Mouse (Mus musculus): Measurements from ENCODE around the gene Fgfr3.
A peak's percentile ranks its signal among the peaks of the same experiment; 100 is the strongest.

Gene Fgfr3

DNA sequence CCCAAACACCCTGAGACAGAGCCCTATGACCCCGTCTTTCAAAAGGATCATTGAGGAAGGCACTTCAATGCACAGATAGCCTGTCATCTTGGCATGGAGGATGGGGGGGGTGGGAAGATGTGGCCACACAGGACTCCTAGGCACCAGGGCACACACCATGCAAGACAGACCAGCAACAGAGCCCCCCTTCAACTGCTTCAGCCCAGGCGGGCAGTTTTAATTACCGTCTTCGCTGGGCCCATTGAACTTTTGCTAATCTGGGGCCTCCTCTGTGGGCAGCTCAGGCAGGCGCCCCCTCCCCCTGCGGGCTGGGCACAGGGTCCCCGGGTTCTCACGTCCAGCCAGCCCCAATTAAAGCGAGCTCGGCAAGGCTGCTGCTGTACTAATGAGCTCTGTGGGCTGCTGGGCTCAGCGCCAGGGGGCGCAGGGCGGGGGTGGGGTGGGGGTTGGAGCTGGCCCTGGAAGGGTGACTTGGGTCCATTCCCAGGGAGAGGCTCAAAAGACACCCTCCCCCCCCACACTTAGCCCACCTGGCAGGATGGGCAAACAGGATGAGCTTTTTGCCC lies 23.4 kb upstream of the Fgfr3 start:
- no peak for DNase-seq (ENCODE audit: low read depth, low spot score)

GRCm38 (mm10) chr5:33698669-33699068 lies 22.8 kb upstream of the Fgfr3 start:
- DNase-seq (ENCODE audit: low read depth, low spot score), result no peak

GRCm38 (mm10) chr5:33700010-33700409 lies 21.5 kb upstream of the Fgfr3 start:
- DNase-seq (ENCODE audit: low read depth, low spot score), result no peak

DNA sequence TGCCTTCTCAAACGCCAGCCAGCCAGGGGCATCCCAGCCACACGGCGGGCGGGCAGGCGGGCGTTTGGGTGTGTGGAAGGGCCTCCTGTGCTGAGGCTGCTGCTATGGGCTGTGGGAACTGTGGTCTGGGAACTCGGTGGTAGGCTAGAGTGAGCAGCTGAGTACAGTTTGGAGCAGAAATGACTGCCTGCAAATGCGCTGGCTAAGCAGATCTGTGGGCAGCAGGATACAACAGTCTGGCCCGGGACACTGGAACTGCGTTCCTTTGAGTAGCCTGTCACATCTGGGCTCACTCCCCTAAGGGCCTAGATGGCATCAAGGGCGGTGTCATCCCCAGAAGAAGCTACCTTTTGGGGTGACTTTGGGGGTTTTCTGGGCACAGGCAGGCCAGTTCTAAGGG lies 19.6 kb upstream of the Fgfr3 start:
- DNase-seq (ENCODE audit: low read depth, low spot score), result no peak

- no peak for DNase-seq (ENCODE audit: low read depth, low spot score)
Observed at GRCm38 (mm10) chr5:33703999-33704398, 17.5 kb upstream of the Fgfr3 start.

DNA sequence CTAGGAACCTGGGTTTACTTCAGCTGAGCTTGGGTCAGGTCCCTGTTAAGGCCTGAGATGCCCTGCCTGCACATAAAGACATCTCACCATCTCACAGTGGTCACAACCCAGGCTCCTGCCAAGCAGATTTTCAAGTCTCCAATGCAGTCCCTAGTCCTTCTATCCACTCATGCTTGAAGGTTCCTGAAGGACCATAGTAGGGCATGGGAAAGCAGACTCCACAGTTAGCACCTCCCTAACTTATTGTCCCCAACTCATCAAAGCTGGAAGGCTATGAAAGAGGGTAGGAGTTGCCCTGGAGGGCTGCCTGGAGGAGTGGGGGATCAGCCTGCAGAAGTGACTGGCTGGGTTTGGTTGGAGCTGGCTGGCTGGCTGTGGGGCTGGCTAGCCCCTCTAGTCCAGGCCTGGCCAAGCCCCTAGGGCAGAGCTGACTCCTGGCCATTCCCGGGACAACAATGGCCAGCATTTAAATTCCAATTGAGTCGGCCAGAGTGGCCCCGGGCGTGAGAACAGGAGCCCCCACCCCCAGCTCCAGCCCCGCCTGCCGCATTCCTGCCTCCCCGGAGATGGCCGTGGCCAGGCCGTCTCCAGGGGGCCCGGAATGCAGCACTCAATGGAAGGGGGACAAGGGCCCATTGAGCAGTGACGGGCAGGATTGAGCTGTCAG lies 16.4 kb upstream of the Fgfr3 start:
- DNase-seq (ENCODE audit: low read depth, low spot score), result no peak

DNA sequence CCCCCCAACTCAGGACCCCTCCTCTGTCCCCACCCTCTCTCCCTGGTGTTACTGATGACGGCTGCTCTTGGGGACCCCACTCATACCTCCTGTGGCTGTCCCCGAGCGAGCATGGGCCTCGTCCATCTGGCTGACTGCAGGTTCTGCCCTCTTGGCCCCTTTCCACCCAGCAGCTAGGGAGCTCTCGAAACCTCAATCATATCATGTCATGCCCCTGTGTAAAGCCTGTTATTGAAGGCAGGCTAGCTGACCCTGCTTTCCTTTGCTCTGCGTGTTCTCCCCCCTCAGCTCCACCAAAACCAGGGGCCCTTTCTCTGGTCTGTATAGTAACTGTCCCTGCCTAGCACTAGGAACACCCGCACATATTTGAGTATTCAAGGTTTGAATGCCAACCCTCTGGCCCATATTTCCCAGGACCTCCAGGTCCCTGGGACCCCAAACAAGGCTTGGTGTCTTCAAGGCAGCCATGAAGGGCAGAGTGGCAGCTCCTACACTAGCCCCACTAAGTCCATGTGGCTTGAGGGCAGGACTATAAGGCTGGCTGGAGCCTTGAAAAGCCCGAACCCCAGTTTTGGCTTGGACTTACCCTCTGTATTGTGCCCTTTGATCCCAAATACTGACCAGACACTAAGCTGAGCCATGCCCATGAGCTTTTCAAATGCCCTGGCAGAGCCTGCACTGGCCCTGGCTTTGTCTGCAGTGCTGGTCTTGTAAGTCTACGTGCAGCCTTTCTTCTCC lies 15.7 kb upstream of the Fgfr3 start:
- no peak for DNase-seq (ENCODE audit: low read depth, low spot score)

GRCm38 (mm10) chr5:33706350-33706629 lies 15.2 kb upstream of the Fgfr3 start:
- DNase-seq (ENCODE audit: low read depth, low spot score), result no peak

- DNase-seq (ENCODE audit: low read depth, low spot score), result no peak
Observed at GRCm38 (mm10) chr5:33707163-33707562, 14.3 kb upstream of the Fgfr3 start.

GRCm38 (mm10) chr5:33709037-33709436 lies 12.4 kb upstream of the Fgfr3 start:
- DNase-seq (ENCODE audit: low read depth, low spot score), result no peak

DNA sequence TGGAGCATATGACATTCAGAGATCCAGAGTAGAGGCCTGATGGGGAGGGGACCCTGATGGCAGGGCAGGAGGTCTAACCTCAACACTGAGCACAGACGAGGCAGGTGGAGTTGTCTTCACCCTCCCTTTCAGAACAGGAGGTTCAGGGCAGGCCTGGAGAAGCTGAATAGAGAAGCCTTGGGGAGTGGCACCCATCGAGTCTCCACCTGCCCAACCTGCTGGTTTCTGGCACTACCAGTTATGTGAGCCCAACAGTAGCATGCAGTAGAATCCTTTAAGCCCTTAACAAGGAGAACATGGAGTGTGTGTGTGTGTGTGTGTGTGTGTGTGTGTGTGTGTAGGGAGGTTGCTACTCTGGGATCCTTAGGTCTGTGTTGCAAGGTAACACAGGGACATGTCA lies 8.9 kb upstream of the Fgfr3 start:
- DNase-seq (ENCODE audit: low read depth, low spot score), result no peak

- no peak for DNase-seq (ENCODE audit: low read depth, low spot score)
Observed at GRCm38 (mm10) chr5:33715182-33715581, 6.3 kb upstream of the Fgfr3 start.

GRCm38 (mm10) chr5:33716467-33716866 lies 5.0 kb upstream of the Fgfr3 start:
- DNase-seq (ENCODE audit: low read depth, low spot score), result no peak

GRCm38 (mm10) chr5:33718460-33718859 lies 3.0 kb upstream of the Fgfr3 start:
- DNase-seq (ENCODE audit: low read depth, low spot score), result no peak

GRCm38 (mm10) chr5:33720852-33721490 lies 503 bp upstream of the Fgfr3 start:
- DNase-seq (ENCODE audit: low read depth, low spot score), result no peak

DNA sequence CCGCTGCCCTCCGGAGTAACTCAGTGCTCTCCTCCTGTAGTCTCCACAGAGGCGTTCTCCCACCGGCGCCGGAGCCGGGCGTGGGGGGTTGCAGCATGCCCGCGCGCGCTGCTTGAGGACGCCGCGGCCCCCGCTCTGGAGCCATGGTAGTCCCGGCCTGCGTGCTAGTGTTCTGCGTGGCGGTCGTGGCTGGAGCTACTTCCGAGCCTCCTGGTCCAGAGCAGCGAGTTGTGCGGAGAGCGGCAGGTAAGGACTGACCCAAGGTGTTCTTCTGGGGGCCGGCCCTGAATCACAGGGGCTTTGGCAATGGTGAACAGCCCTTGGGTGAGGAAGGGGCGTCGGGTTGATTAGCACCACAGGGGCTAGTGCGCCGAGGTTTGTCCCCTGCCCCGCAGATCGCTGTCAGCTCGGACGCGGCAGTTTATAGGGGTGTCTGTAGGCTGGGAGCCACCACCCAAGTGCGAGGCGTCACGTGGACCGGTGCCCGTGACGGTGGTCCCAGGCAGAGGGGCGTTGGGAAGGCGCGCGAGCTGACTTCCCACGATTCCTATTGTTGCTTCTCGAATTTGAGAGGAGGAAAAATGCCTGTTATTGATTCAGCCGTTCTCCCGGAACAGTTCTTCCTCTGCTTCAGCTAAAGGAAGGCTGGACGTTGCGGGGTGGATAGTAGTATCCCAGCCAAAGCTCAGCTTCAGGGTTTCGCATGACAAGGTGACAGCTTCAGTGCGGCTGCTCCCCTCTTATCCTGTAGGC lies 968 bp downstream of the Fgfr3 start:
- no peak for DNase-seq (ENCODE audit: low read depth, low spot score)

GRCm38 (mm10) chr5:33723019-33723640 lies 1.7 kb downstream of the Fgfr3 start:
- no peak for DNase-seq (ENCODE audit: low read depth, low spot score)

DNA sequence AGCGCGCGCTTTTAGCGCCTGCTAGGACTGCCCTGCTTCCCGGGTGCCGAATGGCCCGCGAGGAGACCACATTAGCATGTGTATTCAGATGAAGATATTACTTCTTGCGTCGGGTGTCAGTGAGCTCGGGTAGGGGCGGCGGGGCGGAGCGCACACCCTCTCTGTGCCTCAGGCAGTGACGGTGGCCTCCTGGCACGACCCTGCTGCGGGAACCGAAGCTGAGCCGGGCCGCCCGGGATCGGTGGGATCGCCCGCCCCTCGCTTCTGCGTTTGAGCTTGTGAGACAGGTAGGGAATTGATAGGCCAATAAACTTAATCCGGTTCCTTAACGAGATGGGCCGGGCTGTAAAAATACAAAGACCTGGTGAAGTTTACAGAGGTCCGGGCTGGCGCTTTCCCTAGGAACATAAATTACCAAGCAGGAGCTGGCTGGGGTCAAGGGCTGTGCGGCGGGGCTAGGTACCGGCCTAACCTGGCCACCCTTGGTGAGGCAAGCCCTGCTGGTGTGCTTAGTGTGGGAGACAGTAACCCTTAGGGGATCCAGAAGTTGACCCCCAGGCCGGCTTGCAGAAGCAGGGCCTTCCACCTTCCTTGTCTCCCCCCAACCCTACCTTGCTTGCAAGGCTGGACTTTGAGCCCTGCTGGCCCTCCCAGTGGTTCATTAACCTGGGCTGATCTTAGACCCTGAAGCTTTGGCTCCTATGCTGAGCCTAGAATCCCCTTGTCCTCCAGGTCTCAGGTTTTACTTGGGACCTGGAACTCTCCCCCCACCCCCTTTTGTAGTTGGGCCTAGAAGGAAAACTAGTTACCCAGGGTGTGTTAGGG lies 2.4 kb downstream of the Fgfr3 start:
- peak; percentile 40 for DNase-seq (ENCODE audit: low read depth, low spot score)

- no peak for DNase-seq (ENCODE audit: low read depth, low spot score)
Observed at GRCm38 (mm10) chr5:33726081-33726647, 4.7 kb downstream of the Fgfr3 start.

GRCm38 (mm10) chr5:33726891-33727290 lies 5.4 kb downstream of the Fgfr3 start:
- no peak for DNase-seq (ENCODE audit: low read depth, low spot score)
